Mouse (Mus musculus): ENCODE measurements around the gene Cyp2g1.
"Not testable (repeated sequence)": the region's sequence is repeated elsewhere in the genome, so short reads cannot be mapped to it uniquely, and the experiment has no call there.

Cyp2g1 gene

GRCm38 (mm10) chr7:26808592-26808991, at the start of gene Cyp2g1:
Cyp2g1 (plus strand) TSS chr7:26808892.
- DNase-seq (ENCODE audit: extremely low read depth, low read depth, low spot score) = no peak

DNA sequence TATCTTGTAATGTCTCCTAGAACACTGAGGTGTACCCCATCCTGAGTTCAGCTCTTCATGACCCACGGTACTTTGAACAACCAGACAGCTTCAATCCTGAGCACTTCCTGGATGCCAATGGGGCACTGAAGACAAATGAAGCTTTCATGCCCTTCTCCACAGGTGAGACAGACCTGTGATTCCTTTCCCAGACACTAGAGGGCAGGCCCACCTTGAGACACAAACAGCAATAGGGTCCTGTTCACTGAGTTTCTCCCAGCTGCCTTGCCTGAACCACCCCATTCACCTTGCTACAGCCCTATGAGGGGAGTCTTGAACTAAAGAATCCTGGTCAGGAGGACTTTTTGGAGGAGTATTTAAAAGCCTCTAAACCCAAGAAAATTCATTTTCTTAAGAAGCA, 41.6 kb upstream of the Cyp2g1 start:
- DNase-seq (ENCODE audit: extremely low read depth, low read depth, low spot score) = no peak

- DNase-seq (ENCODE audit: extremely low read depth, low read depth, low spot score) = peak; percentile 99
Observed at GRCm38 (mm10) chr7:26769881-26770470, 38.7 kb upstream of the Cyp2g1 start.

DNA sequence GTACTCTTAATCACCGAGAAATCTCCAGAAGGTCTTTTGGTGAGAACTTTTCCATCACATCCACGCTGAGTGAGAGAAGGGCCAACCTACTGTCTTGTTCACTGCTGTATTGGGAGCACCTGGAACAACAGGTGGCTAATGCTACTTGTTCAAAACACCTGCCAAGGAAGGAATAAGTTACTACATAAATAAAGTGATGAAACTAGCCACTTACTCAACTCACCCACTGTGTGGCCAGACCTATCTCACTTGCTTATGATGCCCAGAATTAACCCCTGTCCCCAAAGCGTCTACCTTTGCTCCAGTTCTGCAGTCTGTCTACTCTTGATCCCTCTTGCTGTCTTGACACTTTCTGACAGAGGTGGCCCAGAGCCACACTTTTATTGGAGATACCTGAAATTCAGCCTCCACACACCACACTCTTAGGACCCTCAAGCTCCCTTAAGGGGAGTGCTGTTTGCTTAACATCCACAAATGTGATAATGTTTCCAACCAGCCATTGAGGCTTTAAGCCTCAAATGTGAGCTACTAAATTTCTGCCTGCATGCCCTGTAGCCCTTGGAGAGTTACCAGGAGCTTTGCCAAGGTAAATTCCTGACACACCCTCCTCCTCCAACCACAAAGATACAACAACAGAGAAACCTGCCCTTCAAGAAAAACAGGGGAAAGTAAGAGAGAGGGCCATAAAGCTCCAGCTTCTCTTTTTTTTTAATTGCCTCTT, 35.7 kb upstream of the Cyp2g1 start:
- peak; percentile 98 for DNase-seq (ENCODE audit: extremely low read depth, low read depth, low spot score)

GRCm38 (mm10) chr7:26775866-26776265, 32.8 kb upstream of the Cyp2g1 start:
- DNase-seq (ENCODE audit: extremely low read depth, low read depth, low spot score) = peak; percentile 88

GRCm38 (mm10) chr7:26777806-26778205, 30.9 kb upstream of the Cyp2g1 start:
- DNase-seq (ENCODE audit: extremely low read depth, low read depth, low spot score) = no peak

GRCm38 (mm10) chr7:26778474-26778873, 30.2 kb upstream of the Cyp2g1 start:
- DNase-seq (ENCODE audit: extremely low read depth, low read depth, low spot score) = no peak

- DNase-seq (ENCODE audit: extremely low read depth, low read depth, low spot score) = no peak
Observed at GRCm38 (mm10) chr7:26779799-26780416, 28.8 kb upstream of the Cyp2g1 start.

GRCm38 (mm10) chr7:26780510-26780909, 28.2 kb upstream of the Cyp2g1 start:
- DNase-seq (ENCODE audit: extremely low read depth, low read depth, low spot score) = no peak

DNA sequence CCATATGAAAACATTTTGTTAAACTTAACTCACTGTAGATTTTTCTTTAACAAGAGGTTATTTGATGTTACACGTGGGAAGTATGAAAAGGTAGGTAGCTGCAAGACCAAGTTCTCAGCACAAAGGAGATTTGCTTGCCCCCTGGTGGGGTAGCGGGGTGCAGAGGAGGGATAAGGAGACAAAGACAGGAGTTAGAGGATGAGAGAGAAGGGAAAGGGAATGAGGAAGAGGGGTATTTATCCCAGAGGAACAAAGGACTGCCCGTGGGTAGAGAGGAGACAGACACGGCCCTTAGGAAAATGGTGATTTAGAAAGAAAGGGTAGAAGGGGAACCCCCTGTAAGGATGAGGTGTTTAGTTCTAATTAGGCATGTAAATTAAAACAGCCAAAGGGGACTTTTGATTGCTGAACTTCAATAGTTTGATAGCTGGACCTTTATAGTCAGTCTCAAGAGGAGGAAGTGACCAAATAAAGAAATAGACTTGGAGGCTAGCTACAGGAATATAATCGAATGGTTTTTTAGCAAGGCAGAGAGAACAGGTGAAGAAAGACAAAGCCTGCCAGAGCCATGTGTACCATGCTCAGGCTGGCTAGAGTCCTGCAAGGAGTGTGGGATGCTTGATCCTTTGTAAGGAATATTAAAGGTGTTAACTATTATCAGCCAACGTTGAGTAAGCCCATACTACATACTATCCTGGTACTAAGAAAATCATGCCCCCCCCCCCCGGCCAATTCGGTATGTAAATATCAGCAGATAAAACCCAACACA, 27.5 kb upstream of the Cyp2g1 start:
- no peak for DNase-seq (ENCODE audit: extremely low read depth, low read depth, low spot score)

DNA sequence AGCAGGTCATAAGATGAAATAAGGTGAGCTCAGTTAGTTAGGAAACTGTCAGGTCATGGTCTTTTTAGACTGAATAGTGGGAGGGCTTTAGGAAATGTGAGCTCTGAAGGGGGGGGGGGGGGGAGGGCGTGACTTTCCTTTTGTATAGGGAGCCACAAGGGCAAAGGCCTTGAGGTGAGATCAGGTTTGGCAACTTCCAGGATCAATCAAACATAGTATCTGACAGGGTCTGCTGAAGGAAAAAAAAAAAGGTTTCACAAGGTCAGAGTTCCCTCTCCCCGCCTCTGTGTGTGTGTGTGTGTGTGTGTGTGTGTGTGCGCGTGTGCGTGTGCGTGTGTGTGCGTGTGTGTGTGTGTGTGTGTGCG, 26.9 kb upstream of the Cyp2g1 start:
- DNase-seq (ENCODE audit: extremely low read depth, low read depth, low spot score) = no peak

GRCm38 (mm10) chr7:26783163-26783562, 25.5 kb upstream of the Cyp2g1 start:
- DNase-seq (ENCODE audit: extremely low read depth, low read depth, low spot score) = no peak

DNA sequence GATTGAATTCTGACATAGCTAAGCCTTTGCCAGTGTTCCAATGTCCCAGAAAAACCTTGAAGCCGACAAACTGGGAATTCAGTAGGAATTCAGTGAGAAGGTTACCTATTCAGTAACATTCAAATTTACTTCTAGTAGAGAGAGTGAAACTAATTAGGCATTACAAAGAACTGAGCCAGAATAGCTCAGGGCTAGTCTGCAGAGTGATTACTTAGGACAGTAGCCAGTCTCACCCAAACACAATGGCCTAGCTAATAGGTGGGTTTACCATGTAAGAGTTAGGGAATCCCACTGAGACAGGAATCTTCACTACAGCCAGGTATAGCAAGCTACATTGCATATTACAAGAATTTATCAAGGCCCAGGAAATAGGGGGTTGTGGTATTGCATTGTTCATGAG, 22.7 kb upstream of the Cyp2g1 start:
- DNase-seq (ENCODE audit: extremely low read depth, low read depth, low spot score) = not testable (repeated sequence)

GRCm38 (mm10) chr7:26789984-26790383, 18.7 kb upstream of the Cyp2g1 start:
- DNase-seq (ENCODE audit: extremely low read depth, low read depth, low spot score) = no peak

DNA sequence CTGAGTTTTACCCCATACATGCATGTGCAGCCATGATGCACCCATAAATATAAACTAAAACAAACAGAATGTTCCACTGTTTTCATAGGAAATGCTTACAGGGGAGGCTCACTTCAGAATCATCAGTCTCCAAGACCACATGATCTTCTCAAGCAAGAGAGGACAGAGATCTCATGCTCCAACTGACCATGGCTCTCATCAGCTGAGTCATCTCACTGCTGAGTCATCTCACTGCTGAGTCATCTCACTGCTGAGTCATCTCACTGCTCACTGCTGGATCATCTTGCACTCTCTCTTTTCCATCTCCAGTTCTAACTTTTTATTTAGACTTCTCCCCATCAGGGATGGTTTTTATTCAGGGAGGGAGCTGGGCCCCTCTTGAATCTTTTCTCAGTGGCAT, 8.6 kb upstream of the Cyp2g1 start:
- no peak for DNase-seq (ENCODE audit: extremely low read depth, low read depth, low spot score)

GRCm38 (mm10) chr7:26800996-26801395, 7.7 kb upstream of the Cyp2g1 start:
- no peak for DNase-seq (ENCODE audit: extremely low read depth, low read depth, low spot score)

DNA sequence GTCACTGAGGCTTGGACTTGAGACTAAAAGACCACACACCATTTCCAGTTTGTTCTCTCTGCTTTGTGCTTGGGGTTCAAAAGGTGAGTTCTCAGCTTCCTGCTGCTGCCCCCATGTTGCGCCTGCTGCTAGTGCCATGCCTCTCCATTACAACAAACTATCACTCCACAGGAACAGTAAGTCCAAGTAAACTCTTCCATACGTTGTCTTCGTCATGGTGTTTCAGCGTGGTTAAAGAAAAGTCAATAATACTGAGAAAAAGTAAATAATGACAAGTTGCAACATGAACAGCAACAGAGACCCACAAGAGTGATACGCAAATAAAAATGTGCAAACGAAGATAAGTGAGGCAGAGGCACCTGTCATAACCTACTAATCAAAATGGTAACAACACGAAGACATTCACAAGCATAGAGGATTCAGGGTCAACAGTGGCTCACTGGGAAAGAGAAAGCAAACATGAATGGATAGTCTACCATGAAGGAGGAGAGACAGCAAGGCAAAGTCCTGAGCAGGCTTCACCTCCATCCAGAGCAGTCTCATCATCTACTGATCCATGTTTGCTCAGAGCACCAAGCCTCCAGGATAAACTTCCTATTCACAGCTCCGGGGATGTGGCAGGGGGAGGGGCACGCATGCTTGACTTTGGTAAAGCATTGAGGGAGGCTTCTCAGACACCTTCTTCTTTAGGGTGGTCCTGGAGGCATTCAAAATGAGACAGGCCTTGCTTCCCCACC, 23.0 kb downstream of the Cyp2g1 start:
- not testable (repeated sequence) for DNase-seq (ENCODE audit: extremely low read depth, low read depth, low spot score)

GRCm38 (mm10) chr7:26832668-26833067, 24.0 kb downstream of the Cyp2g1 start:
- DNase-seq (ENCODE audit: extremely low read depth, low read depth, low spot score) = not testable (repeated sequence)

DNA sequence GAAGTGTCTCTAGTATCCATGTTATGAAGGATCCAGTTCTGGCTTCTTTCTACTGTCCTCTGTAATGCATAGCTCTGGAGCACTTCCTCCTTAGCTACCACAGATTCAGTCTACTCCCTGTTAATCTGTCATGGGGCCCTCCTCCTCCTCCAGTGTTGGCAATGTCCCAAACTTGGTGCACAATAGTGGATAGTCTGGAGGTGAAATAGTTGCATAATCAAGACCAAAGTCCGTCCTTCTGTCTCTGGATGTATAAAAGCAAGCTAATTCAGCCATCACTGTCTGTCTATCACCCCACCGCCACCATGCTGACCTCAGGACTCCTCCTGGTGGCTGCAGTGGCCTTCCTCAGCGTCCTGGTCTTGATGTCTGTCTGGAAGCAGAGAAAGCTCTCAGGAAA, 26.4 kb downstream of the Cyp2g1 start, which contains the start of gene Cyp2a5:
Gene Cyp2a5 (plus strand): TSS at position 247 of the 400 bp plus-strand sequence.
- DNase-seq (ENCODE audit: extremely low read depth, low read depth, low spot score) = not testable (repeated sequence)

DNA sequence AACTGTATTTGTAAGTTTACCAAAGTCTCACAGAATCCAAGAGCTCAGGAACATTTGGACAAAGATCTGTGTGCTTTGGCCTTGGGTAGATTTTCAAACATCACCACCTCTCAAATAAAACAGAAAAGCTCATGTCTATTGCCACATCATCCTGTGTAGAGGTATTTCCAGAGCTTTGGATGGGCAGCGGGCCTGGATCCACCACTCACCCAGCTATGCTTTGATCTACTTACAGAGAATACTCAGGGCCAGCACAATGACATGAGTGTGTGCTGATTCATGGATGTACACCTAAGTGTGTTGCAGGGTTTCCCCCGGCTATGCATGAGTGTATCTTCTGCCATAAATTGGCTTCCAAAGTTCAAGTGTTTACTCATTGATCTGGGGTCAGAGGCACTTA, 34.7 kb downstream of the Cyp2g1 start:
- not testable (repeated sequence) for DNase-seq (ENCODE audit: extremely low read depth, low read depth, low spot score)

GRCm38 (mm10) chr7:26850063-26850462, 41.4 kb downstream of the Cyp2g1 start:
- DNase-seq (ENCODE audit: extremely low read depth, low read depth, low spot score) = not testable (repeated sequence)

Measured in fat pad, adult 2 months (tissue).